Mouse (Mus musculus) neural tube, embryonic 14.5 days (tissue): ENCODE measurements around the gene Crybb2. TPM values are rescaled to one million over a fixed set of nuclear protein-coding genes. Genes with fewer than 3 reads are reported as not detected.

Experiments used
- ATAC-seq: fragments of 200-750 bp; cut with Nextera tagmentation; 2 replicates; pipeline ENCODE4 v1.8.0; 2017; ENCODE audit warnings: low read depth, mild to moderate bottlenecking, moderate TSS enrichment, moderate library complexity
- H3K27ac ChIP-seq: fragments of 300-500 bp; sonication (generic); 2 replicates; pipeline ENCODE4 v1.5.1; 2014; ENCODE audit warnings: low read depth, mild to moderate bottlenecking, control low read depth, low read length, moderate library complexity, mixed read lengths
- H3K27me3 ChIP-seq: fragments of 300-500 bp; sonication (generic); 2 replicates; pipeline ENCODE4 v1.6.1; 2014; ENCODE audit warnings: low read length; ENCODE audit not compliant: control insufficient read depth, insufficient read depth
- H3K36me3 ChIP-seq: fragments of 300-500 bp; sonication (generic); 2 replicates; pipeline ENCODE4 v1.6.1; 2014; ENCODE audit warnings: low read length, mixed read lengths; ENCODE audit not compliant: control insufficient read depth, insufficient read depth
- H3K4me1 ChIP-seq: fragments of 300-500 bp; sonication (generic); 2 replicates; pipeline ENCODE4 v1.6.1; 2014; ENCODE audit warnings: low read length; ENCODE audit not compliant: control insufficient read depth, insufficient read depth
- H3K4me2 ChIP-seq: fragments of 300-500 bp; sonication (generic); 2 replicates; pipeline ENCODE4 v1.6.1; 2014; ENCODE audit warnings: mild to moderate bottlenecking, low read depth, low read length, control low read depth
- H3K4me3 ChIP-seq: fragments of 300-500 bp; sonication (generic); 2 replicates; pipeline ENCODE4 v1.5.1; 2014; ENCODE audit warnings: low read depth, low read length, control low read depth, mixed read lengths
- H3K9ac ChIP-seq: fragments of 300-500 bp; sonication (generic); replicated peaks from 2 replicates; pipeline ENCODE4 v1.6.1; 2014; ENCODE audit warnings: low read depth, mild to moderate bottlenecking, control low read depth, low read length, mixed read lengths
- H3K9me3 ChIP-seq: fragments of 300-500 bp; sonication (generic); 2 replicates; pipeline ENCODE4 v1.6.1; 2016; ENCODE audit warnings: low read length; ENCODE audit not compliant: control insufficient read depth
- WGBS: fragments of 180-500 bp; shearing (Covaris S2); extraction: QIAGEN DNeasy Blood & Tissue Kit; methylation state at CpG from one replicate; pipeline ENCODE4 v1.1.7; 2014; 5-methylcytosine and 5-hydroxymethylcytosine counted together
- polyA plus RNA-seq: library from polyadenylated mRNA; unstranded; fragments of >200 nt; fragmentation: Nextera tagmentation; extraction: Ambion mirVana; gene quantifications from 2 replicates; pipeline ENCODE4 v1.2.1, GENCODE M21; 2014

The Crybb2 gene
- polyA plus RNA-seq, 1 experiment from 2014 or later: not detected

DNA sequence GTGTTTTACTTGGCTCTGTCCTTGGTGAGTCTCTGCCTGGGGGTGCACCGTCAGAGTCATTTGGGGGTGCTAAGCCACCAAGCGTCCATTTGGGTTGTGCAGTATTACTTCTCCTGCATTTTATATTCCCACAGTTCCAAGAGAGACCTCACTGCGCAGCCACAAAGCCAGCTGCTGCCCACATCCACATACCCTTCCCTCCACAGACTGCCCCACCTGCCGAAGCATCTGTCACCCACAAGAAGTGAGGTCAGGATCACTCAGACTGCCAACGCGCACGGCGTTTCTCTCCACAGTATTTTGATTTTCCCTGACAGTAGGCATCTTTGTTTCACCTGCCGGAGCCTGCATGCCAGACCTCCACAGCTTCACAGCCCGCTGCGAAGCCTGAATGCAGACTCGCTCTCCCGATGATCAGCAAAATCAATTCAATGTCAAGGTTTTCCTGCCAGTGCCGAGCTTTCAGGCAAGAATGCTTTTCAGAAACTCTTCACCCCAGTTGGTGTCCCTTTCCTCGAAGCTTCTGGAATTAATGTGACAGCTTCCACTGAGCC is 38.6 kb downstream of the Crybb2 start:
- WGBS: 47% methylated on average over 15 of the region's 15 CpGs
- H3K27ac ChIP-seq: no peak overlapping the region
- H3K4me2 ChIP-seq: no peak overlapping the region
- no peak for ATAC-seq
- H3K4me3 ChIP-seq: no peak overlapping the region
- H3K9me3 ChIP-seq: no peaks in the 10 kb centered on the region
- H3K27me3 ChIP-seq: no peaks in the 10 kb centered on the region
- H3K36me3 ChIP-seq: no peaks in the 10 kb centered on the region
- H3K9ac ChIP-seq: no peak overlapping the region
- H3K4me1 ChIP-seq: 0 out of 2 replicates have a peak, but pooled peaks cover 4% of the 10 kb centered on the region

DNA sequence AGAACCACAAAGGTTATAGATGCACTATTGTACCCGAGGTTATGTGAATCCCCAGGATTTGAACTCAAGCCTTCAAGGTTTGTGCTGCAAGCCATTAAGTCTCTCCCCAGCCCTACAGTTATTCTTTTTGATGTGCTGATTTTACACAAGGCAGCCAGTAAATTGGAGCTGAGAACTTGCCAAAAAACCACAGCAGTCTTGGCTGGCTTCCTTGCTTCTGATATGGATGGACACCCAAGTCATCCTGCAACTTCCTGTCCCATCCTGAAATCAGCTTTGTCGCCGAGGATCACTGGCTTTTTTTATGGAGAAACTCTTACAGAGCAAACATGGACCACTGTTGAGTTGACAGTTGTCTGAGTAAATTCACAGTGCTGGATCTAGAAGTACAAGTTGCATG is 39.8 kb downstream of the Crybb2 start:
- no peak overlapping the region for H3K9ac ChIP-seq
- ATAC-seq: no peak
- H3K27me3 ChIP-seq: no peaks in the 10 kb centered on the region
- 0 out of 2 replicates have a peak, but pooled peaks cover 3% of the 10 kb centered on the region for H3K4me1 ChIP-seq
- H3K36me3 ChIP-seq: no peaks in the 10 kb centered on the region
- WGBS: 80% methylated on average over 3 of the region's 3 CpGs
- no peaks in the 10 kb centered on the region for H3K9me3 ChIP-seq
- H3K4me3 ChIP-seq: no peak overlapping the region
- no peak overlapping the region for H3K27ac ChIP-seq
- no peak overlapping the region for H3K4me2 ChIP-seq

GRCm38 (mm10) chr5:113026706-113027105 is 43.2 kb downstream of the Crybb2 start:
- Histone ChIP-seq H3K27ac (no peak overlapping the region), H3K4me1 (peaks cover 5% of the 10 kb centered on the region; the same call in 1 of the 2 replicates), H3K4me2 (no peak overlapping the region), H3K9me3 (no peaks in the 10 kb centered on the region), H3K27me3 (no peaks in the 10 kb centered on the region), H3K9ac (no peak overlapping the region), H3K4me3 (no peak overlapping the region), H3K36me3 (no peaks in the 10 kb centered on the region)
- no peak for ATAC-seq
- 92% methylated on average over 5 of the region's 5 CpGs for WGBS

GRCm38 (mm10) chr5:113024154-113024764 is 45.7 kb downstream of the Crybb2 start:
- Histone ChIP-seq H3K4me1 (peaks cover 5% of the 10 kb centered on the region; the same call in 1 of the 2 replicates), H3K4me2 (no peak overlapping the region; the same call in 1 of the 2 replicates), H3K9ac (no peak overlapping the region), H3K27ac (no peak overlapping the region), H3K27me3 (no peaks in the 10 kb centered on the region), H3K36me3 (no peaks in the 10 kb centered on the region), H3K9me3 (no peaks in the 10 kb centered on the region), H3K4me3 (no peak overlapping the region)
- 23% methylated on average over 18 of the region's 18 CpGs for WGBS
- ATAC-seq: peak; percentile 24; the same call in 1 of the 2 replicates

DNA sequence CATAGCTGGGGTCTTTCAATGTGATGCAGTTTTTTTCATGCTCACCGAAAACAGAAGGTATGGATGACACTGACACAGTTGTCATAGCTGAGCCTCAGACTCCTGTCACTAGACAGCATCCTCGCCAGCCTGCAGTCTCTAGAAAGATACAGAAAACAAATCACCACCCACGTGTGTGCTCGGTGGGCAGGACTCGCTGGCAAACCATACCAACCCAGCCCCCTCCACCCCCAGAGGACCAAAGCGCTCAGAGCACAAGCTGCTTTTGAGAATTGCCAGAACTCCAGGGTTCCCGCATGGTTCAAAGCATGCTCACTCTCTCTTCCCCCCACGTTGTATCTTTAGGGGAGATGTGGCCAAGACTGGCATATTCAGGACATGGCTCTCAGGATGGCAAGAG is 51.7 kb downstream of the Crybb2 start:
- WGBS: 62% methylated on average over 8 of the region's 8 CpGs
- Histone ChIP-seq H3K36me3 (no peaks in the 10 kb centered on the region), H3K27me3 (no peaks in the 10 kb centered on the region), H3K27ac (no peak overlapping the region), H3K9ac (no peak overlapping the region), H3K4me1 (peaks cover 8% of the 10 kb centered on the region; the same call in 1 of the 2 replicates), H3K9me3 (no peaks in the 10 kb centered on the region), H3K4me2 (no peak overlapping the region), H3K4me3 (no peak overlapping the region)
- ATAC-seq: no peak

- H3K4me1 ChIP-seq: peaks cover 8% of the 10 kb centered on the region; the same call in 1 of the 2 replicates
- H3K9ac ChIP-seq: no peak overlapping the region
- H3K27ac ChIP-seq: no peak overlapping the region
- no peaks in the 10 kb centered on the region for H3K9me3 ChIP-seq
- no peak for ATAC-seq
- no peak overlapping the region for H3K4me3 ChIP-seq
- WGBS: 89% methylated on average over 1 of the region's 1 CpGs
- no peak overlapping the region for H3K4me2 ChIP-seq
- H3K36me3 ChIP-seq: no peaks in the 10 kb centered on the region
- no peaks in the 10 kb centered on the region for H3K27me3 ChIP-seq
Measured at GRCm38 (mm10) chr5:113017004-113017403, 52.9 kb downstream of the Crybb2 start.

DNA sequence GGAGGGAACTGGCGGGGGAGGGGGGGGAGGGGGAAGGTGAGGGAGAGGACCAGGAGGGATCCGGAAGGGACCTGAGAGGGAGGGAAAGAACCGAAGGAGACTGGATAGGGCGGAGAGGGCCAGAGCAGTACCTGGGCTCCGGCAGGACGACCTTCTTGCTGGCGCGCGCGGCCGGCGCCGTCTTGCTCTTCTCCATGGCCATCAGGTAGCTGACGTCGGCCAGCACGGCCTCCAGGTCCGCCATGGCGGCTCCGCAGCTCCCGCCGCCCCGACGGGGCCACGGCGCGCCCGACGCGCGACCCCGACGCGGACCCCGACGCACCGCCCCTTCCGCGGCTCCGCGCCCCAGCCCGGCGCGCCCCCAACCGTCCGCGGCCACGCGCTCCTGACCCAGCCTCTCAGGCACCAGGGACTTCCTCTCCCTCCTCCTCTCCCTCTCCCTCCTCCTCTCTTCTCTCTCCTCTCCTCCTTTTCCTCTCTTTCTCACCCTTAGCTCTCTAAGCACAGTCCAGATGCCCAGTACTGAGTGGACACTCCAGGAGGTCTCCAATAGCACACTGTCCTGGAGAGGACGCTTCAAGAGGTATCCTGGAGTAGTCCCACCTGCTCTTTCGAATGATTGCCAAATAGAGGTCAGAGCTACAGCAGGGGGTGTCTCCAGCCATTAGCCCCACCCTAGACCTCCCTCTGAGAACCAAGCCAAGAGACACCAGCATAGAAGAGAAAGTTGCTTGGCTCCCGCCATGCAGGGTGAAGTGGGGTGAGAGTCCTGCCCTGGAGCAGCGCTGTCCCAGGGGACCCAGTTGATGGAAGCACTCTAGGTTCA is 54.5 kb downstream of the Crybb2 start, which contains the start of gene Grk3:
Gene Grk3 (minus strand): TSS at position 556 of the 826 bp plus-strand sequence.
- Histone ChIP-seq H3K4me3 (peak within 1 kb of the TSS; percentile 54), H3K4me2 (peak within 1 kb of the TSS; percentile 62), H3K9me3 (no peaks in the 10 kb centered on the region), H3K27me3 (no peaks in the 10 kb centered on the region), H3K4me1 (peaks cover 8% of the 10 kb centered on the region; the same call in 1 of the 2 replicates), H3K27ac (0 out of 2 replicates have a peak within 1 kb of the TSS, but pooled peaks have one; percentile 16), H3K9ac (peak within 1 kb of the TSS; percentile 79), H3K36me3 (no peaks in the 10 kb centered on the region)
- 5% methylated on average over 36 of the region's 52 CpGs for WGBS
- ATAC-seq: peak; percentile 78

- Histone ChIP-seq H3K4me1 (peaks cover 8% of the 10 kb centered on the region; the same call in 1 of the 2 replicates), H3K36me3 (no peaks in the 10 kb centered on the region), H3K4me3 (peak overlapping the region; percentile 54), H3K4me2 (peak overlapping the region; percentile 62), H3K27ac (0 out of 2 replicates have a peak overlapping the region, but pooled peaks have one; percentile 16), H3K27me3 (no peaks in the 10 kb centered on the region), H3K9ac (peak overlapping the region; percentile 79), H3K9me3 (no peaks in the 10 kb centered on the region)
- 3% methylated on average over 13 of the region's 14 CpGs for WGBS
- ATAC-seq: peak; percentile 42; the same call in 1 of the 2 replicates
Measured at GRCm38 (mm10) chr5:113014808-113015235, 55.1 kb downstream of the Crybb2 start.
